ENCODE assay signal across 8 mouse cellular contexts in genomic region chr6:99095185-99096104, GRCm38 (mm10).
DNase-seq lines count a peak whose midpoint lies in the region; ATAC-seq lines count a peak whose summit lies in the region.

No protein-coding gene starts in this region.

- 33% methylated on average over 18 of the region's 18 CpGs for WGBS in forebrain, embryonic 16.5 days
- 26% methylated on average over 18 of the region's 18 CpGs for WGBS in hindbrain, embryonic 15.5 days
- WGBS in liver, embryonic 15.5 days (ENCODE audit: insufficient replicate concordance), result 5% methylated on average over 18 of the region's 18 CpGs
- WGBS in neural tube, embryonic 14.5 days, result 22% methylated on average over 18 of the region's 18 CpGs

- DNase-seq in 416B (ENCODE audit: low read depth), result peak; percentile 74
- DNase-seq in Muller cell, postnatal 12 days (ENCODE audit: inconsistent ontology term), result peak; percentile 44
- DNase-seq in left cerebral cortex, adult 18-20 months (ENCODE audit: low spot score in 2 of 2), result no peak
- no peak for DNase-seq in cerebellum, adult 11 months

- no peaks in the 10 kb centered on the region for H3K27me3 ChIP-seq in forebrain, embryonic 16.5 days (replicated peaks; ENCODE audit: control insufficient read depth, insufficient read depth, low read length)
- peaks cover 9% of the 10 kb centered on the region; the same call in 1 of the 2 replicates for H3K27me3 ChIP-seq in hindbrain, embryonic 15.5 days
- H3K27me3 ChIP-seq in liver, embryonic 15.5 days, result no peaks in the 10 kb centered on the region
- no peaks in the 10 kb centered on the region for H3K27me3 ChIP-seq in neural tube, embryonic 14.5 days (ENCODE audit: control insufficient read depth, insufficient read depth, low read length)

- peaks cover 18% of the 10 kb centered on the region for H3K4me1 ChIP-seq in forebrain, embryonic 16.5 days (replicated peaks; ENCODE audit: control insufficient read depth, insufficient read depth, low read length)
- peaks cover 33% of the 10 kb centered on the region for H3K4me1 ChIP-seq in hindbrain, embryonic 15.5 days (replicated peaks)
- H3K4me1 ChIP-seq in liver, embryonic 15.5 days (replicated peaks), result peaks cover 35% of the 10 kb centered on the region
- H3K4me1 ChIP-seq in neural tube, embryonic 14.5 days (ENCODE audit: control insufficient read depth, insufficient read depth, low read length), result 0 out of 2 replicates have a peak, but pooled peaks cover 3% of the 10 kb centered on the region

- ATAC-seq in forebrain, embryonic 16.5 days, result no peak
- no peak for ATAC-seq in hindbrain, embryonic 15.5 days (ENCODE audit: low FRiP score, low read depth)
- ATAC-seq in liver, embryonic 15.5 days (ENCODE audit: insufficient read depth), result peak; percentile 76
- ATAC-seq in neural tube, embryonic 14.5 days (ENCODE audit: low read depth), result no peak

- H3K4me3 ChIP-seq in forebrain, embryonic 16.5 days (replicated peaks; ENCODE audit: low read length), result 0 out of 2 replicates have a peak overlapping the region, but pooled peaks have one; percentile 1
- no peak overlapping the region for H3K4me3 ChIP-seq in hindbrain, embryonic 15.5 days
- peak overlapping the region; percentile 44 for H3K4me3 ChIP-seq in liver, embryonic 15.5 days (replicated peaks)
- no peak overlapping the region for H3K4me3 ChIP-seq in neural tube, embryonic 14.5 days (ENCODE audit: low read depth, low read length)

- no peak overlapping the region for H3K27ac ChIP-seq in forebrain, embryonic 16.5 days (ENCODE audit: low read length)
- no peak overlapping the region for H3K27ac ChIP-seq in hindbrain, embryonic 15.5 days (replicated peaks)
- peak overlapping the region; percentile 60 for H3K27ac ChIP-seq in liver, embryonic 15.5 days (replicated peaks)
- H3K27ac ChIP-seq in neural tube, embryonic 14.5 days (ENCODE audit: low read depth, low read length), result no peak overlapping the region

- H3K9me3 ChIP-seq in forebrain, embryonic 16.5 days (ENCODE audit: control insufficient read depth, low read length), result no peaks in the 10 kb centered on the region
- H3K9me3 ChIP-seq in hindbrain, embryonic 15.5 days, result no peaks in the 10 kb centered on the region
- no peaks in the 10 kb centered on the region for H3K9me3 ChIP-seq in liver, embryonic 15.5 days (replicated peaks)
- H3K9me3 ChIP-seq in neural tube, embryonic 14.5 days (ENCODE audit: control insufficient read depth, low read length), result no peaks in the 10 kb centered on the region

- no peaks in the 10 kb centered on the region for H3K36me3 ChIP-seq in forebrain, embryonic 16.5 days (ENCODE audit: control insufficient read depth, insufficient read depth)
- H3K36me3 ChIP-seq in hindbrain, embryonic 15.5 days, result no peaks in the 10 kb centered on the region
- H3K36me3 ChIP-seq in liver, embryonic 15.5 days (replicated peaks), result no peaks in the 10 kb centered on the region
- no peaks in the 10 kb centered on the region for H3K36me3 ChIP-seq in neural tube, embryonic 14.5 days (ENCODE audit: control insufficient read depth, insufficient read depth, low read length)

- H3K9ac ChIP-seq in forebrain, embryonic 16.5 days (replicated peaks; ENCODE audit: low read depth, low read length), result no peak overlapping the region
- no peak overlapping the region for H3K9ac ChIP-seq in hindbrain, embryonic 15.5 days
- peak overlapping the region; percentile 37 for H3K9ac ChIP-seq in liver, embryonic 15.5 days
- H3K9ac ChIP-seq in neural tube, embryonic 14.5 days (replicated peaks; ENCODE audit: low read depth, low read length), result no peak overlapping the region

- peak overlapping the region; percentile 36 for H3K4me2 ChIP-seq in forebrain, embryonic 16.5 days (ENCODE audit: low read length)
- H3K4me2 ChIP-seq in hindbrain, embryonic 15.5 days, result peak overlapping the region; percentile 35
- H3K4me2 ChIP-seq in liver, embryonic 15.5 days, result peak overlapping the region; percentile 63
- peak overlapping the region; percentile 9; the same call in 1 of the 2 replicates for H3K4me2 ChIP-seq in neural tube, embryonic 14.5 days (ENCODE audit: low read depth, low read length)

Comparison
In these comparisons a context has a peak if more than half of its experiments do, and no peak if none do; other contexts are left out.
1. DNase-seq: peak in 416B (single experiment) and Muller cell, postnatal 12 days (single experiment); none in left cerebral cortex, adult 18-20 months (0 of 2) and cerebellum, adult 11 months (single experiment).
2. H3K4me2 ChIP-seq: peak in every context shown above with its lines; median percentile 63 in liver, embryonic 15.5 days; 36 in forebrain, embryonic 16.5 days; 35 in hindbrain, embryonic 15.5 days; 9 in neural tube, embryonic 14.5 days.
3. H3K4me3 ChIP-seq: peak in forebrain, embryonic 16.5 days (single experiment) and liver, embryonic 15.5 days (single experiment); none in hindbrain, embryonic 15.5 days (single experiment) and neural tube, embryonic 14.5 days (single experiment).